Mouse (Mus musculus): ENCODE measurements around the gene Gm28635. TPM values are rescaled to one million over a fixed set of nuclear protein-coding genes. Genes with fewer than 3 reads are reported as not detected.
A peak's percentile ranks its signal among the peaks of the same experiment; 100 is the strongest.

Gene Gm28635
- polyA plus RNA-seq, 1 experiment from 2014 or later: not detected

DNA sequence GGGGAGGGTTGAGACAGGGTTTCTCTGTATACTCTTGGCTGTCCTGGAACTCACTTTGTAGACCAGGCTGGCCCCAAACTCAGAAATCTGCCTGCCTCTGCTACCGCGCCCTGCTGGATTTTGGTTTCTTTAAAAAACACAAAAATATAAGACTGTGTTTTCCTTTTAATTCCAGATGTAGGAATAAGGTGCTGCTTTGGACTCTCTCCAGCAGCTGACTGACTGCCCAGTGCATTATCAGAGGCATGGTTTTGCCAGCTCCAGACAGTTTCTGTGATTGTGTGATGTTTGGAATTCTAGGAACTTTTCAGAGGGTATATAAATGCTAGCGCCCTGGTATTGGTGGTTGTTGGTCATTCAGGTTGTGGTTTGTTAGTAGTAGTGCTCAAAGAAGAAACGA, 39.5 kb upstream of the Gm28635 start:
- peaks cover 0 to 15% of the 10 kb centered on the region in 2 experiments; a peak in 2 of 4 replicates for H3K4me1 ChIP-seq (ENCODE audit: control insufficient read depth in 2 of 2, insufficient read depth in 2 of 2, low read length in 2 of 2)
- H3K27me3 ChIP-seq (ENCODE audit: control insufficient read depth, insufficient read depth, low read length): no peaks in the 10 kb centered on the region
- H3K27ac ChIP-seq (replicated peaks in 1 of 2; ENCODE audit: control insufficient read depth in 1 of 2, insufficient read depth in 1 of 2, low read depth in 2 of 2, low read length in 2 of 2): no peak overlapping the region
- no peak overlapping the region for H3K4me3 ChIP-seq (ENCODE audit: control insufficient read depth in 1 of 2, insufficient read depth in 1 of 2, low read depth in 1 of 2, low read length in 2 of 2)
- WGBS: 86% methylated on average over 4 of the region's 4 CpGs
- 0 out of 2 replicates have a peak, but pooled peaks cover 2% of the 10 kb centered on the region for H3K36me3 ChIP-seq (ENCODE audit: control insufficient read depth, insufficient read depth, low read length)
- H3K9me3 ChIP-seq (ENCODE audit: control insufficient read depth, low read length): no peaks in the 10 kb centered on the region
- no peak overlapping the region for H3K9ac ChIP-seq (ENCODE audit: low read length)
- no peak overlapping the region for H3K4me2 ChIP-seq (ENCODE audit: low read length)
- ATAC-seq (ENCODE audit: insufficient number of reproducible peaks, insufficient read depth, low FRiP score, low read depth): no peak

GRCm38 (mm10) chr2:84716423-84717355, 38.8 kb upstream of the Gm28635 start:
- WGBS: 27% methylated on average over 9 of the region's 9 CpGs
- Histone ChIP-seq H3K27me3 (ENCODE audit: control insufficient read depth, insufficient read depth, low read length) (no peaks in the 10 kb centered on the region), H3K27ac (replicated peaks in 1 of 2; ENCODE audit: control insufficient read depth in 1 of 2, insufficient read depth in 1 of 2, low read depth in 2 of 2, low read length in 2 of 2) (peak overlapping the region; percentile 95 to 99), H3K4me2 (ENCODE audit: low read length) (peak overlapping the region; percentile 71), H3K36me3 (ENCODE audit: control insufficient read depth, insufficient read depth, low read length) (0 out of 2 replicates have a peak, but pooled peaks cover 5% of the 10 kb centered on the region), H3K4me3 (ENCODE audit: control insufficient read depth in 1 of 2, insufficient read depth in 1 of 2, low read depth in 1 of 2, low read length in 2 of 2) (peak overlapping the region; percentile 76 to 94), H3K9ac (ENCODE audit: low read length) (peak overlapping the region; percentile 67), H3K4me1 (ENCODE audit: control insufficient read depth in 2 of 2, insufficient read depth in 2 of 2, low read length in 2 of 2) (peaks cover 0 to 15% of the 10 kb centered on the region in 2 experiments; a peak in 2 of 4 replicates), H3K9me3 (ENCODE audit: control insufficient read depth, low read length) (no peaks in the 10 kb centered on the region)
- no peak for ATAC-seq (ENCODE audit: insufficient number of reproducible peaks, insufficient read depth, low FRiP score, low read depth)

DNA sequence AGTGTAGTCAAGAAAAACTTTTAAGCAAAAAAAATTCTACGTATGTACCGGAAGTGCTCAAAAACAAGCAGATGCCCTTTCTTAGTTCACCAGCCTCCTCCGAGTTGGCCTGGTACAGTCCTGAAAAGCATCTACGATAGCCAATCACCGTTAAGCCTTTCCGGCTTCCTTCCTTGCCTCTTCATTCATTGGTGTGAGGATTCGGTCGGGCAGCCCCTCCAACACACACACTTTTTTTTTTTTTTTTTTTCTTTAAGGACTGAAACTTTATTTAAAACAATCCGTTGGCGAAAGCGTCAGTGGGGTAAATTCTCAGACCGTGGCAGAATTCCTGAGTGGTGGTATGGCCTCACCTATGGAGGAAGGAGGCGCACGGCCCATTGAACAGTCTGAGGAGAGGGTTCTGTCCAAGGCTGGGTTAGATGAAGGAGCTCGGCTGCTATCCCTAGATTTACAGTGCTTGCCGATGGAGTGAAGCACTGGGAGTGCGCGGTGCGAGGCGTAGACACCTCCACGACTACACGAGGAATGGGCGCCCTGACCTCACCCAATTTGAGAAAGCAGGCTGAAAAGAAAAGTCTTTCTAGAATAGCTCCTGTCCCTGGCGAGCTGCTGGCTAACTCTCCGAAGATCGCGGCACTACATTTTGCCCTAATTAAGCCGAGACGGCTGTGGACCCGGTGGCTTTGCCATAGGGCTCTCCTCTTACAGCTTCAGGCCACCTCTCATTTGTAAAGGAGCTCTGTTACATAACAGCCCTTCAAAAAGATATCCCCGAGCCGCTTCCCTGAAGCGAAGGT, 37.9 kb upstream of the Gm28635 start:
- under 1% methylated on average over 33 of the region's 33 CpGs for WGBS
- ATAC-seq (ENCODE audit: insufficient number of reproducible peaks, insufficient read depth, low FRiP score, low read depth): peak; percentile 90

GRCm38 (mm10) chr2:84714811-84715561, 37.1 kb upstream of the Gm28635 start, which contains the start of gene Zdhhc5:
TSS of gene Zdhhc5 (minus strand) at chr2:84715180.
- Histone ChIP-seq H3K36me3 (ENCODE audit: control insufficient read depth, insufficient read depth, low read length) (peaks cover 18% of the 10 kb centered on the region), H3K9ac (ENCODE audit: low read length) (peak within 1 kb of the TSS; percentile 98), H3K27me3 (ENCODE audit: control insufficient read depth, insufficient read depth, low read length) (no peaks in the 10 kb centered on the region), H3K4me2 (ENCODE audit: low read length) (peak within 1 kb of the TSS; percentile 79), H3K4me1 (ENCODE audit: control insufficient read depth in 2 of 2, insufficient read depth in 2 of 2, low read length in 2 of 2) (peaks cover 0 to 15% of the 10 kb centered on the region in 2 experiments; a peak in 2 of 4 replicates), H3K9me3 (ENCODE audit: control insufficient read depth, low read length) (no peaks in the 10 kb centered on the region), H3K27ac (replicated peaks in 1 of 2; ENCODE audit: control insufficient read depth in 1 of 2, insufficient read depth in 1 of 2, low read depth in 2 of 2, low read length in 2 of 2) (peak within 1 kb of the TSS; percentile 98 to 99), H3K4me3 (ENCODE audit: control insufficient read depth in 1 of 2, insufficient read depth in 1 of 2, low read depth in 1 of 2, low read length in 2 of 2) (peak within 1 kb of the TSS; percentile 92 to 94)
- WGBS: under 1% methylated on average over 105 of the region's 107 CpGs
- ATAC-seq (ENCODE audit: insufficient number of reproducible peaks, insufficient read depth, low FRiP score, low read depth): peak; percentile 95

More for the DNA sequence above, 37.9 kb upstream of the Gm28635 start:
- H3K4me1 ChIP-seq (ENCODE audit: control insufficient read depth in 2 of 2, insufficient read depth in 2 of 2, low read length in 2 of 2): peaks cover 0 to 15% of the 10 kb centered on the region in 2 experiments; a peak in 2 of 4 replicates
- H3K27me3 ChIP-seq (ENCODE audit: control insufficient read depth, insufficient read depth, low read length): no peaks in the 10 kb centered on the region
- H3K9me3 ChIP-seq (ENCODE audit: control insufficient read depth, low read length): no peaks in the 10 kb centered on the region
- H3K36me3 ChIP-seq (ENCODE audit: control insufficient read depth, insufficient read depth, low read length): peaks cover 11% of the 10 kb centered on the region
- H3K4me2 ChIP-seq (ENCODE audit: low read length): peak overlapping the region; percentile 71
- peak overlapping the region; percentile 76 to 94 for H3K4me3 ChIP-seq (ENCODE audit: control insufficient read depth in 1 of 2, insufficient read depth in 1 of 2, low read depth in 1 of 2, low read length in 2 of 2)
- H3K9ac ChIP-seq (ENCODE audit: low read length): peak overlapping the region; percentile 98
- H3K27ac ChIP-seq (replicated peaks in 1 of 2; ENCODE audit: control insufficient read depth in 1 of 2, insufficient read depth in 1 of 2, low read depth in 2 of 2, low read length in 2 of 2): peak overlapping the region; percentile 98 to 99

- under 1% methylated on average over 26 of the region's 26 CpGs for WGBS
- Histone ChIP-seq H3K9ac (ENCODE audit: low read length) (peak overlapping the region; percentile 98), H3K4me2 (ENCODE audit: low read length) (peak overlapping the region; percentile 79), H3K4me3 (ENCODE audit: control insufficient read depth in 1 of 2, insufficient read depth in 1 of 2, low read depth in 1 of 2, low read length in 2 of 2) (peak overlapping the region; percentile 92 to 94), H3K36me3 (ENCODE audit: control insufficient read depth, insufficient read depth, low read length) (peaks cover 24% of the 10 kb centered on the region), H3K4me1 (ENCODE audit: control insufficient read depth in 2 of 2, insufficient read depth in 2 of 2, low read length in 2 of 2) (peaks cover 0 to 15% of the 10 kb centered on the region in 2 experiments; a peak in 2 of 4 replicates), H3K9me3 (ENCODE audit: control insufficient read depth, low read length) (no peaks in the 10 kb centered on the region), H3K27me3 (ENCODE audit: control insufficient read depth, insufficient read depth, low read length) (no peaks in the 10 kb centered on the region), H3K27ac (replicated peaks in 1 of 2; ENCODE audit: control insufficient read depth in 1 of 2, insufficient read depth in 1 of 2, low read depth in 2 of 2, low read length in 2 of 2) (peak overlapping the region; percentile 98 to 99)
- ATAC-seq (ENCODE audit: insufficient number of reproducible peaks, insufficient read depth, low FRiP score, low read depth): no peak
Measured at GRCm38 (mm10) chr2:84714422-84714810, 36.6 kb upstream of the Gm28635 start.

DNA sequence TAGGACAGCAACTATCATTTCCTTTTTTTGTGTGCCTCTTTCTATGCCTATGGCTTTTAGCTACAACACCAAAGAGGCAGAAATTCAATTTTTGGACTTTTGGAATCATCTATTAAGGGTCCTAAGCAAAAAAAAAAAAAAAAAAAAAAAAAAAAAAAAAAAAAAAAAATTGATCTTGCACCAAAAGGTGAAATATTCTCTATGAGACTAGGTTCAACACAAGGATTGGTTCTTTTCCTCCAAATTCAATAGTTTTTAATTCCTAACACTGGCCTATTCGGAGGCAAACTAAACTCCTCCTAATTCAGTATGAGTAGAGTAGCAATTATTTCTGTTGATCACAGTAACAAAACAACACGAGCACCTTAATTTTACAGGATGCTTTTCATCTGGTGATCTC, 34.1 kb upstream of the Gm28635 start:
- ATAC-seq (ENCODE audit: insufficient number of reproducible peaks, insufficient read depth, low FRiP score, low read depth): no peak
- WGBS: 90% methylated on average over 2 of the region's 2 CpGs
- Histone ChIP-seq H3K27ac (replicated peaks in 1 of 2; ENCODE audit: control insufficient read depth in 1 of 2, insufficient read depth in 1 of 2, low read depth in 2 of 2, low read length in 2 of 2) (no peak overlapping the region), H3K4me3 (ENCODE audit: control insufficient read depth in 1 of 2, insufficient read depth in 1 of 2, low read depth in 1 of 2, low read length in 2 of 2) (no peak overlapping the region), H3K4me2 (ENCODE audit: low read length) (no peak overlapping the region), H3K9ac (ENCODE audit: low read length) (no peak overlapping the region), H3K9me3 (ENCODE audit: control insufficient read depth, low read length) (no peaks in the 10 kb centered on the region), H3K27me3 (ENCODE audit: control insufficient read depth, insufficient read depth, low read length) (no peaks in the 10 kb centered on the region), H3K36me3 (ENCODE audit: control insufficient read depth, insufficient read depth, low read length) (peaks cover 46% of the 10 kb centered on the region), H3K4me1 (ENCODE audit: control insufficient read depth in 2 of 2, insufficient read depth in 2 of 2, low read length in 2 of 2) (peaks cover 0 to 15% of the 10 kb centered on the region in 2 experiments; a peak in 2 of 4 replicates)

GRCm38 (mm10) chr2:84707523-84707922, 29.7 kb upstream of the Gm28635 start:
- 73% methylated on average over 1 of the region's 1 CpGs for WGBS
- H3K4me1 ChIP-seq (ENCODE audit: control insufficient read depth in 2 of 2, insufficient read depth in 2 of 2, low read length in 2 of 2): no peaks in the 10 kb centered on the region
- H3K4me3 ChIP-seq (ENCODE audit: control insufficient read depth in 1 of 2, insufficient read depth in 1 of 2, low read depth in 1 of 2, low read length in 2 of 2): no peak overlapping the region
- H3K36me3 ChIP-seq (ENCODE audit: control insufficient read depth, insufficient read depth, low read length): peaks cover 88% of the 10 kb centered on the region
- H3K9me3 ChIP-seq (ENCODE audit: control insufficient read depth, low read length): no peaks in the 10 kb centered on the region
- no peak overlapping the region for H3K27ac ChIP-seq (replicated peaks in 1 of 2; ENCODE audit: control insufficient read depth in 1 of 2, insufficient read depth in 1 of 2, low read depth in 2 of 2, low read length in 2 of 2)
- no peak overlapping the region for H3K4me2 ChIP-seq (ENCODE audit: low read length)
- ATAC-seq (ENCODE audit: insufficient number of reproducible peaks, insufficient read depth, low FRiP score, low read depth): no peak
- H3K27me3 ChIP-seq (ENCODE audit: control insufficient read depth, insufficient read depth, low read length): no peaks in the 10 kb centered on the region
- no peak overlapping the region for H3K9ac ChIP-seq (ENCODE audit: low read length)
